Mouse (Mus musculus): ENCODE measurements around the gene Pot1b.

- no peak for TF ChIP-seq CTCF (IDR thresholded peaks at IDR 0.05; ENCODE audit: low read depth)
- TF ChIP-seq EP300 (IDR thresholded peaks at IDR 0.05; ENCODE audit: low read depth): no peak
These were observed 24.2 kb upstream of the Pot1b start for GRCm38 (mm10) chr17:55736675-55737074.

Measured in heart, postnatal 0 days (tissue).